Mouse (Mus musculus) myocyte (in vitro differentiated cells): ENCODE results near the gene Senp7. TPM values are rescaled to one million over a fixed set of nuclear protein-coding genes. Genes with fewer than 3 reads are reported as not detected.

Source experiments
- H3K27me3 ChIP-seq: one replicate; pipeline ENCODE4 v1.6.1; 2011; ENCODE audit not compliant: control insufficient read depth, insufficient read depth, insufficient read length
- H3K36me3 ChIP-seq: one replicate; pipeline ENCODE4 v1.6.1; 2011; ENCODE audit not compliant: control insufficient read depth, insufficient read depth
- H3K4me2 ChIP-seq: one replicate; pipeline ENCODE4 v1.6.1; 2011; ENCODE audit warnings: low read depth, control low read depth
- H3K4me3 ChIP-seq: one replicate; pipeline ENCODE4 v1.5.1; 2011; ENCODE audit warnings: mild to moderate bottlenecking, control low read depth, moderate library complexity
- H3K79me2 ChIP-seq: one replicate; pipeline ENCODE4 v1.6.1; 2011; ENCODE audit not compliant: control insufficient read depth, insufficient read depth
- H3ac ChIP-seq: one replicate; pipeline ENCODE4 v1.6.1; 2011; ENCODE audit not compliant: control insufficient read depth, insufficient read length
- CEBPB ChIP-seq: IDR thresholded peaks from 2 replicates; pipeline ENCODE4 v1.6.1; 2011; ENCODE audit warnings: mild to moderate bottlenecking, moderate library complexity; ENCODE audit not compliant: poor library complexity, insufficient read depth, severe bottlenecking
- E2F4 ChIP-seq: IDR thresholded peaks from one replicate; pipeline ENCODE4 v1.6.1; 2011; ENCODE audit warnings: mild to moderate bottlenecking, control low read depth, moderate library complexity; ENCODE audit not compliant: insufficient read depth
- MAX ChIP-seq: IDR thresholded peaks from one replicate; pipeline ENCODE4 v1.6.1; 2011; ENCODE audit warnings: low read depth, mild to moderate bottlenecking, control low read depth
- MYOD1 ChIP-seq, 3 experiments: IDR thresholded peaks; one replicate each; pipeline ENCODE4 v1.6.1; 2011; ENCODE audit warnings: control low read depth in 2 of 3, low read depth in 2 of 3, mild to moderate bottlenecking in 2 of 3, moderate library complexity in 1 of 3; ENCODE audit not compliant: insufficient read length in 2 of 3, control insufficient read depth in 1 of 3
- MYOG ChIP-seq, 3 experiments: IDR thresholded peaks; one replicate each; pipeline ENCODE4 v1.6.1; 2011; ENCODE audit warnings: control low read depth in 2 of 3, low read depth in 2 of 3, mild to moderate bottlenecking in 2 of 3; ENCODE audit not compliant: insufficient read length in 2 of 3, control insufficient read depth in 1 of 3, insufficient read depth in 1 of 3
- POLR2A ChIP-seq: IDR thresholded peaks from one replicate; pipeline ENCODE4 v1.6.1; 2011; ENCODE audit warnings: low read depth, mild to moderate bottlenecking, control low read depth, moderate library complexity; ENCODE audit not compliant: insufficient read length
- POLR2AphosphoS2 ChIP-seq: IDR thresholded peaks from one replicate; pipeline ENCODE4 v1.6.1; 2011; ENCODE audit warnings: low read depth, control low read depth; ENCODE audit not compliant: insufficient read length
- REST ChIP-seq: IDR thresholded peaks from one replicate; pipeline ENCODE4 v1.6.1; 2011; ENCODE audit warnings: mild to moderate bottlenecking, control low read depth, moderate library complexity; ENCODE audit not compliant: insufficient read depth, insufficient read length
- SRF ChIP-seq: IDR thresholded peaks from one replicate; pipeline ENCODE4 v1.6.1; 2011; ENCODE audit warnings: low read depth; ENCODE audit not compliant: control insufficient read depth, insufficient read length
- TCF12 ChIP-seq: IDR thresholded peaks from one replicate; pipeline ENCODE4 v1.6.1; 2011; ENCODE audit warnings: mild to moderate bottlenecking, control low read depth; ENCODE audit not compliant: poor library complexity, insufficient read depth, severe bottlenecking
- TCF3 ChIP-seq: IDR thresholded peaks from one replicate; pipeline ENCODE4 v1.6.1; 2011; ENCODE audit warnings: low read depth, control low read depth; ENCODE audit not compliant: insufficient read length
- USF1 ChIP-seq: IDR thresholded peaks from one replicate; pipeline ENCODE4 v1.6.1; 2011; ENCODE audit warnings: low read depth, mild to moderate bottlenecking, control low read depth, moderate library complexity
- polyA plus RNA-seq: library from polyadenylated mRNA; unstranded; fragments of >200 nt; fragmentation: generic; extraction: Trizol; gene quantifications from one replicate; pipeline ENCODE4 v1.2.1, GENCODE M21; 2012; ENCODE audit warnings: missing spikeins

Gene Senp7
- polyA plus RNA-seq, 1 experiment = 4.0 TPM

- H3K4me2 ChIP-seq = peak overlapping the region; percentile 32
- H3K27me3 ChIP-seq = no peaks in the 10 kb centered on the region
- TF ChIP-seq TCF3 (no peak), MYOG (IDR thresholded peaks at IDR 0.05; ENCODE audit: control insufficient read depth in 1 of 3, insufficient read depth in 1 of 3, insufficient read length in 2 of 3, low read depth in 2 of 3) (no peak), POLR2AphosphoS2 (no peak), MAX (no peak), POLR2A (no peak), MYOD1 (IDR thresholded peaks at IDR 0.05; ENCODE audit: control insufficient read depth in 1 of 3, insufficient read length in 2 of 3, low read depth in 2 of 3) (no peak), CEBPB (no peak), E2F4 (no peak), SRF (no peak), USF1 (no peak), REST (no peak), TCF12 (no peak)
- no peaks in the 10 kb centered on the region for H3K79me2 ChIP-seq
- H3K36me3 ChIP-seq = peaks cover 9% of the 10 kb centered on the region
- no peak overlapping the region for H3K4me3 ChIP-seq
- no peak overlapping the region for H3ac ChIP-seq
These were observed 115.3 kb downstream of the Senp7 start for GRCm38 (mm10) chr16:56163466-56163865.

DNA sequence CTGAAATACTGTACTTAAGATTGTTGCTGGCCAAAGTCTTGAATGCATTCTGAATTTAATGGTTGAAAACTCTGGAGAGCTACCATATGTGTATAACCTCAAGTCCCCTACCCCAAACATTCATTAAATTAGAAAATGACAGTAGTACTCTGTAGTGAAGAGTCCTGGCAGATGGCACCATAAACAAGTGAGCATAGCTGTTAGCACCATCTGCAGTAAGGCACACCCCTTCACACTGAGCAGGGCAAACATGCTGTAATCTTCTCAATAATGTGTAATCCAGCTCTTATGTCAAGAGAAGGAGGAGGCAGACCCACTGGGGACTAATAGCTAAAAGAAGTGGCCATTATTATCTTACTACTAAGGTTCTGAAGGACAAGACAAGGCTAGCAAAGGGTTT, 122.1 kb downstream of the Senp7 start:
- no peak overlapping the region for H3K4me3 ChIP-seq

GRCm38 (mm10) chr16:56175867-56176581, 127.9 kb downstream of the Senp7 start:
- H3K36me3 ChIP-seq = peaks cover 12% of the 10 kb centered on the region
- no peaks in the 10 kb centered on the region for H3K79me2 ChIP-seq
- H3K4me2 ChIP-seq = no peak overlapping the region
- no peak overlapping the region for H3K4me3 ChIP-seq
- H3ac ChIP-seq = no peak overlapping the region
- TF ChIP-seq POLR2AphosphoS2 (no peak), TCF12 (no peak), POLR2A (no peak), MYOD1 (IDR thresholded peaks at IDR 0.05; ENCODE audit: control insufficient read depth in 1 of 3, insufficient read length in 2 of 3, low read depth in 2 of 3) (no peak), SRF (no peak), MYOG (IDR thresholded peaks at IDR 0.05; ENCODE audit: control insufficient read depth in 1 of 3, insufficient read depth in 1 of 3, insufficient read length in 2 of 3, low read depth in 2 of 3) (no peak), E2F4 (no peak), REST (no peak), CEBPB (no peak)
- H3K27me3 ChIP-seq = no peaks in the 10 kb centered on the region

More for the DNA sequence above, 122.1 kb downstream of the Senp7 start:
- no peaks in the 10 kb centered on the region for H3K27me3 ChIP-seq
- TF ChIP-seq SRF (no peak), POLR2A (no peak), MYOG (IDR thresholded peaks at IDR 0.05; ENCODE audit: control insufficient read depth in 1 of 3, insufficient read depth in 1 of 3, insufficient read length in 2 of 3, low read depth in 2 of 3) (no peak), E2F4 (no peak), USF1 (no peak), CEBPB (no peak), MYOD1 (IDR thresholded peaks at IDR 0.05; ENCODE audit: control insufficient read depth in 1 of 3, insufficient read length in 2 of 3, low read depth in 2 of 3) (no peak), REST (no peak), TCF3 (no peak), POLR2AphosphoS2 (no peak), TCF12 (no peak), MAX (no peak)
- H3K79me2 ChIP-seq = no peaks in the 10 kb centered on the region
- no peak overlapping the region for H3ac ChIP-seq
- H3K36me3 ChIP-seq = peaks cover 9% of the 10 kb centered on the region
- H3K4me2 ChIP-seq = no peak overlapping the region

DNA sequence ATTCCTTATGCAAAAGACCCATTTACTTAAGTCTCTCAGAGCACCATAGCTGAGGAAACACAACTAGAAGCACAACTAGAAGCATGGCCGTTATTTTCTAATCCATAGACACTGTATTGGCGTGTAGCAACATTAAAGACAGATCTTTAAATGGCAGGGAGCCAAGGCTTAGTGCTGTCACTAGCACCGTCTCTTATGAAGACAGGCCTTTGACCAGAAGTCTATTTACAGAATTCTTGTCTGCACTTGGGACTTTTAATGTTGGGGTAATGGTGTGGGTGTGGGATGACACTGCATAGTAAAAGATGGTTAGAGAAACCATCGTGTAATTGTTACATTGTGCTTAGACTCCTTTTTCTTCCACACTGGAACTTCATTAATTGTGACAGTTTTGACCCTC, 138.7 kb downstream of the Senp7 start:
- Histone ChIP-seq H3K4me2 (no peak overlapping the region), H3ac (no peak overlapping the region), H3K27me3 (no peaks in the 10 kb centered on the region), H3K36me3 (peaks cover 23% of the 10 kb centered on the region), H3K4me3 (no peak overlapping the region), H3K79me2 (no peaks in the 10 kb centered on the region)
- TF ChIP-seq TCF12 = no peak
- no peak for TF ChIP-seq USF1

DNA sequence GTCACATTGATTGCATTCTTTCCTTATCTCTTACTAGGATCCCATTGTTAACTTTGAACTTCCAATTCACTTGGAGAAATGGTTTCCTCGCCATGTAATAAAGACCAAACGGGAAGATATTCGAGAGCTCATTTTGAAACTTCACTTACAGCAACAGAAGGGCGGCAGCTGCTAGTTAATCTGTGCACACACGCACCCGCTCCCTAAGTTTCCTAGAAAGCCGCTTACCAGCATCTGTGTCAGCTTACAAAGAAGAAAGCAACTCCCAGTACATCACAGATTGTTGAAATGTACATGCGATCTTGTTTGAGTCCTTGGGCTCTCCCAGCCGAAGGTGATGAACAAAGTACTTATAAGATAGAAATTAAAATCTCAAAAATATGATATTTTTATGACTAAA, 140.1 kb downstream of the Senp7 start:
- Histone ChIP-seq H3ac (no peak overlapping the region), H3K79me2 (no peaks in the 10 kb centered on the region), H3K4me2 (no peak overlapping the region), H3K36me3 (peaks cover 13% of the 10 kb centered on the region), H3K27me3 (no peaks in the 10 kb centered on the region), H3K4me3 (no peak overlapping the region)
- no peak for TF ChIP-seq SRF
- TF ChIP-seq TCF3 = no peak
- TF ChIP-seq MAX = no peak
- TF ChIP-seq POLR2A = no peak
- no peak for TF ChIP-seq MYOD1 (IDR thresholded peaks at IDR 0.05; ENCODE audit: control insufficient read depth in 1 of 3, insufficient read length in 2 of 3, low read depth in 2 of 3)
- TF ChIP-seq CEBPB = no peak
